Mouse (Mus musculus) intestine, embryonic 14.5 days (tissue): Measurements from ENCODE around the gene Ankrd6. TPM values are rescaled to one million over a fixed set of nuclear protein-coding genes. Genes with fewer than 3 reads are reported as not detected.

Experiments used
- ATAC-seq: fragments of 200-750 bp; cut with Nextera tagmentation; replicated peaks from 2 replicates; pipeline ENCODE4 v1.8.0; 2017; ENCODE audit warnings: low read depth, moderate number of reproducible peaks, moderate TSS enrichment, moderate library complexity; ENCODE audit not compliant: low FRiP score, low TSS enrichment
- DNase-seq: peaks from one replicate; pipeline ENCODE4 v3.0.0-alpha.2; 2018; ENCODE audit warnings: low spot score
- H3K27ac ChIP-seq: fragments of 300-500 bp; sonication (generic); 2 replicates; pipeline ENCODE4 v1.5.1; 2014; ENCODE audit warnings: low read depth, mild to moderate bottlenecking, control low read depth
- H3K27me3 ChIP-seq: fragments of 300-500 bp; sonication (generic); replicated peaks from 2 replicates; pipeline ENCODE4 v1.6.1; 2014; ENCODE audit warnings: low read length, control low read depth; ENCODE audit not compliant: control insufficient read depth, insufficient read depth
- H3K36me3 ChIP-seq: fragments of 300-500 bp; sonication (generic); 2 replicates; pipeline ENCODE4 v1.6.1; 2014; ENCODE audit warnings: low read length, control low read depth; ENCODE audit not compliant: control insufficient read depth, insufficient read depth
- H3K4me1 ChIP-seq: fragments of 300-500 bp; sonication (generic); replicated peaks from 2 replicates; pipeline ENCODE4 v1.6.1; 2014; ENCODE audit warnings: low read length, control low read depth, mixed read lengths; ENCODE audit not compliant: control insufficient read depth, insufficient read depth
- H3K4me2 ChIP-seq: fragments of 300-500 bp; sonication (generic); 2 replicates; pipeline ENCODE4 v1.6.1; 2014; ENCODE audit warnings: low read length
- H3K4me3 ChIP-seq: fragments of 300-500 bp; sonication (generic); 2 replicates; pipeline ENCODE4 v1.5.1; 2014; ENCODE audit warnings: low read depth, low read length, control low read depth, mixed read lengths
- H3K9ac ChIP-seq: fragments of 300-500 bp; sonication (generic); 2 replicates; pipeline ENCODE4 v1.6.1; 2014; ENCODE audit warnings: mild to moderate bottlenecking, low read length
- H3K9me3 ChIP-seq: fragments of 300-500 bp; sonication (generic); 2 replicates; pipeline ENCODE4 v1.6.1; 2016; ENCODE audit warnings: low read length, control low read depth; ENCODE audit not compliant: control insufficient read depth
- WGBS: fragments of 180-500 bp; shearing (Covaris S2); extraction: QIAGEN DNeasy Blood & Tissue Kit; methylation state at CpG from one replicate; pipeline ENCODE4 v1.1.7; 2014; 5-methylcytosine and 5-hydroxymethylcytosine counted together
- polyA plus RNA-seq: library from polyadenylated mRNA; unstranded; fragments of >200 nt; fragmentation: Nextera tagmentation; extraction: Ambion mirVana; gene quantifications from 2 replicates; pipeline ENCODE4 v1.2.1, GENCODE M21; 2014

The Ankrd6 gene
- 5.0 and 6.1 TPM in 2 replicates for polyA plus RNA-seq

GRCm38 (mm10) chr4:32950356-32951034 lies at the start of gene Ankrd6:
TSS of gene Ankrd6 (minus strand) at chr4:32950841.
- peak within 1 kb of the TSS; percentile 50 for H3K9ac ChIP-seq
- H3K9me3 ChIP-seq: no peaks in the 10 kb centered on the region
- no peaks in the 10 kb centered on the region for H3K36me3 ChIP-seq
- WGBS: under 1% methylated on average over 65 of the region's 66 CpGs
- DNase-seq: peak; percentile 97
- H3K27me3 ChIP-seq: no peaks in the 10 kb centered on the region
- peak within 1 kb of the TSS; percentile 92 for H3K4me2 ChIP-seq
- peak within 1 kb of the TSS; percentile 70 for H3K4me3 ChIP-seq
- peak; percentile 92 for ATAC-seq
- no peak within 1 kb of the TSS for H3K27ac ChIP-seq
- H3K4me1 ChIP-seq: peaks cover 10% of the 10 kb centered on the region

GRCm38 (mm10) chr4:32998996-32999395 lies 48.4 kb upstream of the Ankrd6 start:
- 94% methylated on average over 8 of the region's 8 CpGs for WGBS
- no peaks in the 10 kb centered on the region for H3K4me1 ChIP-seq
- H3K27ac ChIP-seq: no peak overlapping the region
- no peaks in the 10 kb centered on the region for H3K9me3 ChIP-seq
- no peaks in the 10 kb centered on the region for H3K27me3 ChIP-seq
- no peak overlapping the region for H3K9ac ChIP-seq
- no peak for ATAC-seq
- H3K4me3 ChIP-seq: no peak overlapping the region
- DNase-seq: no peak
- no peak overlapping the region for H3K4me2 ChIP-seq
- no peaks in the 10 kb centered on the region for H3K36me3 ChIP-seq

GRCm38 (mm10) chr4:32997571-32997970 lies 46.9 kb upstream of the Ankrd6 start:
- Histone ChIP-seq H3K9me3 (no peaks in the 10 kb centered on the region), H3K4me2 (no peak overlapping the region), H3K27me3 (no peaks in the 10 kb centered on the region), H3K4me3 (no peak overlapping the region), H3K9ac (no peak overlapping the region), H3K36me3 (no peaks in the 10 kb centered on the region), H3K4me1 (no peaks in the 10 kb centered on the region), H3K27ac (no peak overlapping the region)
- ATAC-seq (no peak), DNase-seq (no peak)
- 84% methylated on average over 5 of the region's 5 CpGs for WGBS

- WGBS: 88% methylated on average over 5 of the region's 5 CpGs
Measured at GRCm38 (mm10) chr4:32996083-32996482, 45.4 kb upstream of the Ankrd6 start.

GRCm38 (mm10) chr4:32994168-32994567 lies 43.5 kb upstream of the Ankrd6 start:
- Histone ChIP-seq H3K27ac (no peak overlapping the region), H3K27me3 (no peaks in the 10 kb centered on the region), H3K4me2 (no peak overlapping the region), H3K9me3 (no peaks in the 10 kb centered on the region), H3K4me1 (no peaks in the 10 kb centered on the region), H3K4me3 (no peak overlapping the region), H3K36me3 (no peaks in the 10 kb centered on the region), H3K9ac (no peak overlapping the region)
- ATAC-seq (no peak), DNase-seq (no peak)
- WGBS: 72% methylated on average over 3 of the region's 3 CpGs

More at GRCm38 (mm10) chr4:32996083-32996482, 45.4 kb upstream of the Ankrd6 start:
- ATAC-seq: no peak
- Histone ChIP-seq H3K27me3 (no peaks in the 10 kb centered on the region), H3K9me3 (no peaks in the 10 kb centered on the region), H3K27ac (no peak overlapping the region), H3K4me1 (no peaks in the 10 kb centered on the region), H3K4me2 (no peak overlapping the region), H3K36me3 (no peaks in the 10 kb centered on the region), H3K9ac (no peak overlapping the region), H3K4me3 (no peak overlapping the region)
- DNase-seq: no peak

GRCm38 (mm10) chr4:32989346-32989745 lies 38.7 kb upstream of the Ankrd6 start:
- Histone ChIP-seq H3K9ac (no peak overlapping the region), H3K4me3 (no peak overlapping the region), H3K27me3 (no peaks in the 10 kb centered on the region), H3K27ac (no peak overlapping the region), H3K36me3 (no peaks in the 10 kb centered on the region), H3K4me2 (no peak overlapping the region), H3K4me1 (peaks cover 8% of the 10 kb centered on the region; the same call in 1 of the 2 replicates), H3K9me3 (no peaks in the 10 kb centered on the region)
- no peak for ATAC-seq
- DNase-seq: no peak
- WGBS: 71% methylated on average over 2 of the region's 2 CpGs

GRCm38 (mm10) chr4:32987006-32987405 lies 36.4 kb upstream of the Ankrd6 start:
- 56% methylated on average over 3 of the region's 3 CpGs for WGBS
- Histone ChIP-seq H3K27me3 (no peaks in the 10 kb centered on the region), H3K4me1 (peaks cover 8% of the 10 kb centered on the region; the same call in 1 of the 2 replicates), H3K27ac (no peak overlapping the region), H3K9me3 (no peaks in the 10 kb centered on the region), H3K9ac (no peak overlapping the region), H3K4me3 (no peak overlapping the region), H3K4me2 (no peak overlapping the region), H3K36me3 (no peaks in the 10 kb centered on the region)
- ATAC-seq: no peak
- DNase-seq: no peak

GRCm38 (mm10) chr4:32985684-32986083 lies 35.0 kb upstream of the Ankrd6 start:
- 12% methylated on average over 3 of the region's 3 CpGs for WGBS
- Histone ChIP-seq H3K27me3 (no peaks in the 10 kb centered on the region), H3K4me2 (no peak overlapping the region), H3K27ac (no peak overlapping the region), H3K9ac (no peak overlapping the region), H3K36me3 (no peaks in the 10 kb centered on the region), H3K9me3 (no peaks in the 10 kb centered on the region), H3K4me3 (no peak overlapping the region), H3K4me1 (peaks cover 8% of the 10 kb centered on the region; the same call in 1 of the 2 replicates)
- no peak for DNase-seq
- ATAC-seq: no peak
